Mouse (Mus musculus): ENCODE measurements at regions not wholly inside any gene's neighbourhood (a gene's known extent, or its start where the extent isn't known, plus 50 kb on each side); places are given as distances from the start of the nearest gene placed in this dataset.
"Not testable (repeated sequence)": the region's sequence is repeated elsewhere in the genome, so short reads cannot be mapped to it uniquely, and the experiment has no call there.

GRCm38 (mm10) chr5:97831421-97831820, 199.4 kb downstream of the Antxr2 start:
- no peak for DNase-seq (ENCODE audit: low spot score)

GRCm38 (mm10) chr5:97817485-97817884, 213.4 kb downstream of the Antxr2 start:
- DNase-seq (ENCODE audit: low spot score): no peak

- no peak for DNase-seq (ENCODE audit: low spot score)
These were observed 215.5 kb downstream of the Antxr2 start for GRCm38 (mm10) chr5:97815357-97815756.

- no peak for DNase-seq (ENCODE audit: low spot score)
These were observed 216.1 kb downstream of the Antxr2 start for GRCm38 (mm10) chr5:97814700-97815099.

- no peak for DNase-seq (ENCODE audit: low spot score)
These were observed 218.1 kb downstream of the Antxr2 start for GRCm38 (mm10) chr5:97812611-97813350.

GRCm38 (mm10) chr5:97809007-97809406, 221.8 kb downstream of the Antxr2 start:
- no peak for DNase-seq (ENCODE audit: low spot score)

- no peak for DNase-seq (ENCODE audit: low spot score)
These were observed 223.7 kb downstream of the Antxr2 start for GRCm38 (mm10) chr5:97807171-97807570.

GRCm38 (mm10) chr5:97806754-97807153, 224.1 kb downstream of the Antxr2 start:
- DNase-seq (ENCODE audit: low spot score): no peak

- no peak for DNase-seq (ENCODE audit: low spot score)
These were observed 230.8 kb downstream of the Antxr2 start for GRCm38 (mm10) chr5:97800017-97800416.

- DNase-seq (ENCODE audit: low spot score): no peak
These were observed 242.7 kb downstream of the Antxr2 start for GRCm38 (mm10) chr5:97788175-97788574.

GRCm38 (mm10) chr5:97787001-97787400, 243.8 kb downstream of the Antxr2 start:
- DNase-seq (ENCODE audit: low spot score): no peak

GRCm38 (mm10) chr5:97775100-97775499, 255.7 kb downstream of the Antxr2 start:
- not testable (repeated sequence) for DNase-seq (ENCODE audit: low spot score)

- not testable (repeated sequence) for DNase-seq (ENCODE audit: low spot score)
These were observed 257.4 kb downstream of the Antxr2 start for GRCm38 (mm10) chr5:97773451-97773850.

- DNase-seq (ENCODE audit: low spot score): no peak
These were observed 280.5 kb upstream of the Gk2 start for GRCm38 (mm10) chr5:97737339-97737738.

- no peak for DNase-seq (ENCODE audit: low spot score)
These were observed 274.1 kb upstream of the Gk2 start for GRCm38 (mm10) chr5:97730920-97731319.

GRCm38 (mm10) chr5:97719364-97719763, 262.5 kb upstream of the Gk2 start:
- DNase-seq (ENCODE audit: low spot score): not testable (repeated sequence)

GRCm38 (mm10) chr5:97705270-97705669, 248.4 kb upstream of the Gk2 start:
- no peak for DNase-seq (ENCODE audit: low spot score)

- DNase-seq (ENCODE audit: low spot score): no peak
These were observed 243.7 kb upstream of the Gk2 start for GRCm38 (mm10) chr5:97700507-97700906.

GRCm38 (mm10) chr5:97697581-97698134, 240.8 kb upstream of the Gk2 start:
- peak; percentile 21 for DNase-seq (ENCODE audit: low spot score)

GRCm38 (mm10) chr5:97693333-97693940, 236.6 kb upstream of the Gk2 start:
- no peak for DNase-seq (ENCODE audit: low spot score)

GRCm38 (mm10) chr5:97685443-97685842, 228.6 kb upstream of the Gk2 start:
- DNase-seq (ENCODE audit: low spot score): no peak

- no peak for DNase-seq (ENCODE audit: low spot score)
These were observed 227.9 kb upstream of the Gk2 start for GRCm38 (mm10) chr5:97684592-97685258.

GRCm38 (mm10) chr5:97669726-97670125, 212.9 kb upstream of the Gk2 start:
- no peak for DNase-seq (ENCODE audit: low spot score)
